Mouse (Mus musculus): ENCODE measurements around the gene Lrrc42.

Gene Lrrc42

DNA sequence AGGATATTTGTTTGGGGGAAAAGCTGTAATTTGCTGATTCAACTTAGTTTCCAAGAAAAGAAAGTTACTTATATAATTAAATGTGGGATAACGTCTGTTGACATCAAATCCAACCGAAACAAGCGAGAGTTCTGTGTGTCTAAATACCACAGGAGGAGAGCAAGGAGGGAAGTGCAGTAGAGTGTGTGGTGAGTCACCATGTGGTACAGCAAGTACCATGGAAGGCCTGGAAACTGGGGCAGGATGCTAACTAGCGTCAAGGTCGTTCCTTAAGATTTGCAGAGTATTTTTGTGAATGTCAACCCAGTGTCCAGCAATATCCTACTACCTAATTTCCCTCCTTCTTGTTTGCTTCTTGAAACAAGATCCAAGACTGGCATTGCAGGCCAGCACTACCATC lies 55.3 kb downstream of the Lrrc42 start:
- no peak for DNase-seq (ENCODE audit: low read depth in 1 of 2, low spot score in 2 of 2)

DNA sequence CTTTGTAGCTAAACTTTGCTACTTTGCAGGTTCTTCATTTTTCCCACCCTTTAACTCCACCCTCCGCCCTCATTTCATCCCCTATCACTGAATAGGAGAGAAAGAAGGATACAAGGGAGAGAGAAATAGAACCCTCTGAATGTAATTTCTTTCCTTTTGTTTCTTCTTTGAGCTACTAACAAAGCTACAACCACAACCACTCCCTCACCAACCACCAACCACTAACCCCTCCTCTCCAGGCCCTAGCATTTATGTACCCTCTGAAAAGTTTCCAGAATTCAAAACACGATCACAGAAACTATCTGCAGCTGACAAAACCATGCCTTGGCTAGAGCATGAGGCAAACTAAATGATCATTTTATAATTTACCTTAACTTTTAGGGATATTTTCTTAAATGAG lies 56.9 kb downstream of the Lrrc42 start:
- DNase-seq (ENCODE audit: low read depth in 1 of 2, low spot score in 2 of 2) = no peak

DNA sequence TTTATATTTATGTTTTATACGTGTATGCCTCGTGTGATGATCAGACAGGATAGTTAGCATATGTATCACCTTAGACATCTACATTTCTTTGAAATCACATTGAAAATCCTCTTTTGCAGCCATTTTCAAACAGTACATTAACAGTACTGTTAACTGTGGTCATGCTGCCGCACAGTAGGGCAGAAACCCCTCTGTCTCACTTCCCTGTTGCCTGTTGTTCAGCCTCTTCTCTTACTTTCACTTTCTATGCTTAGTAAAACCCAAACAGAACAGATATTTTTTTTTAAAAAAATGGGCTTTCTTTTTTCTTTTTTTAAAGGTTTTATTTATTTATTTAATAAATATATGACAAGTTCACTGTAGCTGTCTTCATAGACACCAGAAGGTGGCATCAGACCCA lies 59.5 kb downstream of the Lrrc42 start:
- no peak for DNase-seq (ENCODE audit: low read depth in 1 of 2, low spot score in 2 of 2)

DNA sequence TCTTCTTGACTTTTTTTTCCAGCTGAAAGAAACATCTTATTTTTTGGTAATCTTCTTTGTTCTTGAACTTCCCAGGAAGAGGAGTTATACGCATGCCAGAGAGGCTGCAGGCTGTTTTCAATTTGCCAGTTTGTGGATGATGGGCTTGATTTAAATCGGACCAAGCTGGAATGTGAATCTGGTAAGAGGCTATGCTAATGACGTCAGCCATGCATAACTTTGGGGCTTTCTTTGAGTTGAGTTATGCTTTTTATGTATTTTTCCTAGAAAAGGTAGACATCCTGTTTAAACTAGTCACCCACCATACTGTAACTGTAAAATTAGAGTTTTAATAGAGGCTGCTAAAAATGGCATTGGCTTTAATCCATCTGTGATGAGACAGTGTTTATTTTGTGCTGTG lies 67.6 kb downstream of the Lrrc42 start:
- DNase-seq (ENCODE audit: low read depth in 1 of 2, low spot score in 2 of 2) = no peak

Data from monocyte, adult 2 months (primary cell).